Mouse (Mus musculus) frontal cortex, postnatal 36 days (tissue): Measurements from ENCODE around the gene Atl1.

ENCODE experiments used
- DNase-seq, 2 experiments: peaks; one replicate each; pipeline ENCODE4 v3.0.0; 2022; ENCODE audit warnings: low spot score in 2 of 2

Gene Atl1

GRCm38 (mm10) chr12:69892371-69893251 is at the start of gene Atl1, which contains the start of gene Map4k5:
Gene Atl1 (plus strand): TSS chr12:69892614.
Gene Map4k5 (minus strand): TSS chr12:69893200.
- DNase-seq, result peak; percentile 87 to 91

- peak in 1 of 2 experiments; percentile 60 for DNase-seq
These were observed 48.6 kb upstream of the Atl1 start for GRCm38 (mm10) chr12:69843531-69844445.

- no peak for DNase-seq
These were observed 46.7 kb upstream of the Atl1 start for GRCm38 (mm10) chr12:69845722-69846121.

- no peak for DNase-seq
These were observed 45.9 kb upstream of the Atl1 start for GRCm38 (mm10) chr12:69846499-69846898.

GRCm38 (mm10) chr12:69848083-69848878 is 44.1 kb upstream of the Atl1 start:
- DNase-seq, result no peak

GRCm38 (mm10) chr12:69852288-69852687 is 40.1 kb upstream of the Atl1 start:
- DNase-seq, result no peak

GRCm38 (mm10) chr12:69853387-69853786 is 39.0 kb upstream of the Atl1 start:
- DNase-seq, result no peak

- DNase-seq, result no peak
These were observed 38.5 kb upstream of the Atl1 start for GRCm38 (mm10) chr12:69853942-69854341.

GRCm38 (mm10) chr12:69855641-69856300 is 36.6 kb upstream of the Atl1 start:
- no peak for DNase-seq

GRCm38 (mm10) chr12:69856398-69856797 is 36.0 kb upstream of the Atl1 start:
- peak; percentile 33 to 59 for DNase-seq

- no peak for DNase-seq
These were observed 34.8 kb upstream of the Atl1 start for GRCm38 (mm10) chr12:69857597-69857996.

- no peak for DNase-seq
These were observed 33.6 kb upstream of the Atl1 start for GRCm38 (mm10) chr12:69858847-69859246.

GRCm38 (mm10) chr12:69863505-69863904 is 28.9 kb upstream of the Atl1 start:
- DNase-seq, result no peak

- DNase-seq, result no peak
These were observed 28.2 kb upstream of the Atl1 start for GRCm38 (mm10) chr12:69864164-69864692.

- no peak for DNase-seq
These were observed 25.1 kb upstream of the Atl1 start for GRCm38 (mm10) chr12:69867338-69867737.

GRCm38 (mm10) chr12:69871632-69872031 is 20.8 kb upstream of the Atl1 start:
- no peak for DNase-seq

GRCm38 (mm10) chr12:69877842-69878363 is 14.5 kb upstream of the Atl1 start:
- DNase-seq, result peak in 1 of 2 experiments; percentile 42

GRCm38 (mm10) chr12:69879172-69879665 is 13.2 kb upstream of the Atl1 start:
- DNase-seq, result no peak

- no peak for DNase-seq
These were observed 12.7 kb upstream of the Atl1 start for GRCm38 (mm10) chr12:69879739-69880138.

- no peak for DNase-seq
These were observed 11.1 kb upstream of the Atl1 start for GRCm38 (mm10) chr12:69881198-69881905.
